Mouse (Mus musculus): ENCODE measurements around the gene Gjd2. TPM values are rescaled to one million over a fixed set of nuclear protein-coding genes. Genes with fewer than 3 reads are reported as not detected.

Gjd2 gene
- polyA plus RNA-seq (2012; rRNA removed) = 0.01 TPM in 1 of 2 replicates, not detected in the other

DNA sequence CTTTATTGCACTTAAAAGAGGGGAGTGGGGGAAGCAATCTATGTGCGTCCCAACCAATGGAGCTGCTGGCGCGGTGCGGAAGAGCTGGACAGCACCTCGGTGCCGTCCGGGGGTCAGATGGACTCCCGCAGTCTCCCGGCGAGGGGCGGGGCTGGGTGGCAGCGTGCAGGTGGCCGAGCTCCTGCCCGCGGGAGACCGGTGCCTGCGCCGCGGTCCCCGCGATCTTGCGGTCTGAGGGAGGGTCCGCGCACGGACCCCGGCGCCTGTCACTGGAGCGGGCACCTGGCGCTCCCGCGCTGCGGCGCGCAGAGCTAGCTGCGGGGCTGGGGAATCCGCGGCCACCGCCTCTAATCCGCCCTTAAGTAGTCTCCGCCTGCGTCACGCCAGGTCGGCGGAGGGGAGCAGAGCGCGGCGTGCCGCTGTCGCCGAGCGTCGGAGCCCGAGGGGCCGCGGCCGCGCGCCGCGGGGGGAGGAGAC lies at the start of gene Gjd2:
TSS of gene Gjd2 (minus strand) at position 325 of the 477 bp plus-strand sequence.

GRCm38 (mm10) chr2:114052696-114053598 lies 39.5 kb upstream of the Gjd2 start, which contains the start of gene Actc1:
Gene Actc1 (minus strand): TSS chr2:114053548.

Other genes starting within 250 kb of the Gjd2 start
- gene Scg5, start 184.5 kb downstream of the Gjd2 start, polyA plus RNA-seq (2012; rRNA removed) = 0.02 and 0.06 TPM in 2 replicates
- gene Arhgap11a, start 165.0 kb downstream of the Gjd2 start, polyA plus RNA-seq (2012; rRNA removed) = 16.6 and 16.7 TPM in 2 replicates
- gene Actc1, start 39.9 kb upstream of the Gjd2 start, polyA plus RNA-seq (2012; rRNA removed) = 1.6 and 32.2 TPM in 2 replicates
- 15.8 and 17.8 TPM in 2 replicates for gene Aqr, start 173.4 kb upstream of the Gjd2 start, polyA plus RNA-seq (2012; rRNA removed)
- 2.7 and 3.2 TPM in 2 replicates for gene Zfp770, start 187.8 kb upstream of the Gjd2 start, polyA plus RNA-seq (2012; rRNA removed)